ENCODE assay signal across 20 mouse cellular contexts in the genomic region with DNA sequence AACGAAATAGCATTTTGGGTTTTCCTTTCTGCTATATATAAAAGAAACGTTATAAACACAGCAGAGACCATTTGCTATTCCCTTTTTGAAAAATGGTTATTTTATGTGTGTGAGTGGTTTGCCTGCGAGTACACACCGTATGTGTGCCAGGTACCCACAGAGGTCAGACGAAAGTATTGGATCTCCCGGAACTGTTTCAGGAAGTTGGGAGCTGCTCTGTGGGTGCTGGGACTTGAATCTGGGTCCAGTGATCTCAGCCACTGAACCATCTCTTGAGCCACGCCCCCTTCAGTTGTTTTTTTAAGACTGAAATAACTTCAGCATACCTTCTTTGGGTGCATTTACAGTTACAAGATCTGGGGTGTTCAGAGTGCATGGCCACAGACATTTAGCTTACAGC. TPM values are rescaled to one million over a fixed set of nuclear protein-coding genes. Genes with fewer than 3 reads are reported as not detected.
DNase-seq lines count a peak whose midpoint lies in the region; ATAC-seq and TF ChIP-seq lines count a peak whose summit lies in the region.
"Had no signal": no experiment of that assay in that cellular context is flagged by ENCODE, and none has a peak within 500 bp of the region (broad histone marks: within the 10 kb centered on the region; RNA-seq: fewer than 3 reads in every experiment).

No protein-coding gene starts in this region.

- H3K9me3 ChIP-seq in hindbrain, postnatal 0 days (ENCODE audit: low read length) = no peaks in the 10 kb centered on the region
- H3K9me3 ChIP-seq in hindbrain, embryonic 12.5 days (replicated peaks) = no peaks in the 10 kb centered on the region
- no peaks in the 10 kb centered on the region for H3K9me3 ChIP-seq in lung, embryonic 14.5 days (ENCODE audit: low read depth, low read length)
- H3K9me3 ChIP-seq in stomach, embryonic 14.5 days (ENCODE audit: control insufficient read depth, low read depth, low read length) = no peaks in the 10 kb centered on the region
- H3K9me3 ChIP-seq: embryonic facial prominence, embryonic 15.5 days; forebrain, embryonic 12.5 days; liver, embryonic 12.5 days; midbrain, embryonic 10.5 days; stomach, embryonic 15.5 days had no signal

- ATAC-seq in hindbrain, postnatal 0 days = no peak
- ATAC-seq in hindbrain, embryonic 12.5 days (ENCODE audit: low FRiP score) = no peak
- no peak for ATAC-seq in lung, embryonic 14.5 days (ENCODE audit: insufficient read depth)
- no peak for ATAC-seq in stomach, embryonic 14.5 days (ENCODE audit: insufficient number of reproducible peaks, insufficient read depth, low FRiP score, low read depth)
- ATAC-seq: liver, embryonic 12.5 days had no signal

- no peak overlapping the region for H3K4me3 ChIP-seq in hindbrain, postnatal 0 days (ENCODE audit: low read length)
- H3K4me3 ChIP-seq in hindbrain, embryonic 12.5 days = no peak overlapping the region
- no peak overlapping the region for H3K4me3 ChIP-seq in lung, embryonic 14.5 days (ENCODE audit: low read depth, low read length)
- H3K4me3 ChIP-seq in stomach, embryonic 14.5 days (ENCODE audit: low read depth, low read length) = peak overlapping the region; percentile 19; the same call in 1 of the 2 replicates
- H3K4me3 ChIP-seq: forebrain, embryonic 12.5 days had no signal

- H3K4me2 ChIP-seq in hindbrain, postnatal 0 days (ENCODE audit: low read depth, low read length) = peak overlapping the region; percentile 49; the same call in 1 of the 2 replicates
- H3K4me2 ChIP-seq in hindbrain, embryonic 12.5 days (replicated peaks) = no peak overlapping the region
- H3K4me2 ChIP-seq in lung, embryonic 14.5 days = peak overlapping the region; percentile 68
- no peak overlapping the region for H3K4me2 ChIP-seq in stomach, embryonic 14.5 days (replicated peaks; ENCODE audit: low read depth, low read length)

- H3K27me3 ChIP-seq in hindbrain, postnatal 0 days (ENCODE audit: insufficient read depth, low read length) = no peaks in the 10 kb centered on the region
- H3K27me3 ChIP-seq in hindbrain, embryonic 12.5 days = no peaks in the 10 kb centered on the region
- H3K27me3 ChIP-seq in lung, embryonic 14.5 days (ENCODE audit: insufficient read depth, low read length) = no peaks in the 10 kb centered on the region
- H3K27me3 ChIP-seq in stomach, embryonic 14.5 days (ENCODE audit: control insufficient read depth, insufficient read depth, low read length) = no peaks in the 10 kb centered on the region
- H3K27me3 ChIP-seq: CH12.LX; embryonic facial prominence, embryonic 15.5 days; forebrain, embryonic 12.5 days; liver, embryonic 12.5 days; stomach, embryonic 15.5 days had no signal

- 77% methylated on average over 7 of the region's 7 CpGs for WGBS in hindbrain, postnatal 0 days
- WGBS in hindbrain, embryonic 12.5 days = 81% methylated on average over 7 of the region's 7 CpGs
- WGBS in lung, embryonic 14.5 days = 64% methylated on average over 7 of the region's 7 CpGs
- 65% methylated on average over 7 of the region's 7 CpGs for WGBS in stomach, embryonic 14.5 days

- peak; percentile 32 for DNase-seq in adrenal gland, postnatal 10 days
- no peak for DNase-seq in adrenal gland, postnatal 4 days (ENCODE audit: low spot score in 2 of 2)
- DNase-seq in hindbrain, postnatal 0 days (ENCODE audit: low spot score) = no peak
- no peak for DNase-seq in lung, embryonic 14.5 days
- DNase-seq in lung, postnatal 10 days = no peak
- no peak for DNase-seq in thymus, postnatal 4 days
- DNase-seq: cerebellum, adult 18-20 months; right cerebral cortex, adult 18-20 months; thymus, postnatal 25 days had no signal

- no peaks in the 10 kb centered on the region for H3K36me3 ChIP-seq in hindbrain, postnatal 0 days (ENCODE audit: insufficient read depth, low read length)
- no peaks in the 10 kb centered on the region for H3K36me3 ChIP-seq in hindbrain, embryonic 12.5 days
- no peaks in the 10 kb centered on the region for H3K36me3 ChIP-seq in lung, embryonic 14.5 days (ENCODE audit: insufficient read depth)
- no peaks in the 10 kb centered on the region for H3K36me3 ChIP-seq in stomach, embryonic 14.5 days (ENCODE audit: control insufficient read depth, insufficient read depth, low read length)
- H3K36me3 ChIP-seq: embryonic facial prominence, embryonic 15.5 days; forebrain, embryonic 12.5 days; liver, embryonic 12.5 days; midbrain, embryonic 10.5 days; stomach, embryonic 15.5 days had no signal

- H3K4me1 ChIP-seq in hindbrain, postnatal 0 days (ENCODE audit: insufficient read depth, low read length) = 0 out of 2 replicates have a peak, but pooled peaks cover 3% of the 10 kb centered on the region
- H3K4me1 ChIP-seq in hindbrain, embryonic 12.5 days = no peaks in the 10 kb centered on the region
- peaks cover 3% of the 10 kb centered on the region; the same call in 1 of the 2 replicates for H3K4me1 ChIP-seq in lung, embryonic 14.5 days (ENCODE audit: insufficient read depth)
- peaks cover 3% of the 10 kb centered on the region; the same call in 1 of the 2 replicates for H3K4me1 ChIP-seq in stomach, embryonic 14.5 days (ENCODE audit: control insufficient read depth, insufficient read depth, low read length)
- H3K4me1 ChIP-seq: liver, embryonic 12.5 days; stomach, embryonic 15.5 days had no signal

- no peak for TF ChIP-seq CTCF in hindbrain, postnatal 0 days (IDR thresholded peaks at IDR 0.05; ENCODE audit: low read depth)
- no peak for TF ChIP-seq CTCF in lung, embryonic 14.5 days (IDR thresholded peaks at IDR 0.05; ENCODE audit: low read depth)

- no peak overlapping the region for H3K27ac ChIP-seq in hindbrain, postnatal 0 days
- H3K27ac ChIP-seq in hindbrain, embryonic 12.5 days = no peak overlapping the region
- no peak overlapping the region for H3K27ac ChIP-seq in lung, embryonic 14.5 days (ENCODE audit: low read depth)
- no peak overlapping the region for H3K27ac ChIP-seq in stomach, embryonic 14.5 days (ENCODE audit: low read length)
- H3K27ac ChIP-seq: embryonic facial prominence, embryonic 15.5 days; forebrain, embryonic 12.5 days; liver, embryonic 12.5 days; midbrain, embryonic 10.5 days; stomach, embryonic 15.5 days had no signal

- H3K9ac ChIP-seq in hindbrain, postnatal 0 days (replicated peaks; ENCODE audit: low read length) = no peak overlapping the region
- no peak overlapping the region for H3K9ac ChIP-seq in hindbrain, embryonic 12.5 days
- H3K9ac ChIP-seq in lung, embryonic 14.5 days = no peak overlapping the region
- H3K9ac ChIP-seq in stomach, embryonic 14.5 days (replicated peaks; ENCODE audit: low read depth, low read length) = no peak overlapping the region
- H3K9ac ChIP-seq: embryonic facial prominence, embryonic 15.5 days; forebrain, embryonic 12.5 days; liver, embryonic 12.5 days; stomach, embryonic 15.5 days had no signal

RNA-seq across cellular contexts. Expression of a gene that starts 0.9 kb away (rescaled TPM):
- 10 to 100 TPM; 23.2 to 27.0 TPM for total RNA-seq in adrenal gland, postnatal 10 days (2021)
- total RNA-seq in adrenal gland, postnatal 4 days (2021) = 10 to 100 TPM; 50.0 to 52.2 TPM
- total RNA-seq in hindbrain, postnatal 0 days (2014; rRNA removed) = 0.89 TPM in 1 of 2 replicates, not detected in the other
- 0.73 and 1.1 TPM in 2 replicates for polyA plus RNA-seq in hindbrain, postnatal 0 days (2015; fragmentation: Nextera tagmentation; extraction: Ambion mirVana)
- 1.3 and 1.6 TPM in 2 replicates for polyA plus RNA-seq in hindbrain, embryonic 12.5 days (2016; fragmentation: Nextera tagmentation; extraction: Ambion mirVana)
- 1.7 and 1.8 TPM in 2 replicates for polyA plus RNA-seq in lung, embryonic 14.5 days (2014; fragmentation: Nextera tagmentation; extraction: Ambion mirVana)
- polyA plus RNA-seq in stomach, embryonic 14.5 days (2014; fragmentation: Nextera tagmentation; extraction: Ambion mirVana) = 1.9 and 2.5 TPM in 2 replicates
- total RNA-seq: CH12.LX; common myeloid progenitor, adult 5-6 weeks had no signal

RNA-seq across cellular contexts. Expression of a gene that starts 24.8 kb away (rescaled TPM):
- not detected for total RNA-seq in adrenal gland, postnatal 10 days (2021)
- total RNA-seq in adrenal gland, postnatal 4 days (2021) = not detected
- total RNA-seq in hindbrain, postnatal 0 days (2014; rRNA removed) = not detected in 2 replicates
- not detected in 2 replicates for polyA plus RNA-seq in hindbrain, postnatal 0 days (2015; fragmentation: Nextera tagmentation; extraction: Ambion mirVana)
- polyA plus RNA-seq in hindbrain, embryonic 12.5 days (2016; fragmentation: Nextera tagmentation; extraction: Ambion mirVana) = not detected in 2 replicates
- not detected in 2 replicates for polyA plus RNA-seq in lung, embryonic 14.5 days (2014; fragmentation: Nextera tagmentation; extraction: Ambion mirVana)
- polyA plus RNA-seq in stomach, embryonic 14.5 days (2014; fragmentation: Nextera tagmentation; extraction: Ambion mirVana) = not detected in 2 replicates
- total RNA-seq: CH12.LX; common myeloid progenitor, adult 5-6 weeks; gastrocnemius, postnatal 4 days; heart, postnatal 25 days had no signal
- polyA plus RNA-seq: embryonic facial prominence, embryonic 15.5 days; forebrain, embryonic 12.5 days; liver, embryonic 12.5 days; midbrain, embryonic 10.5 days; stomach, embryonic 15.5 days had no signal

RNA-seq across cellular contexts. Expression of a gene that starts 43.0 kb away (rescaled TPM):
- not detected for total RNA-seq in adrenal gland, postnatal 10 days (2021)
- total RNA-seq in adrenal gland, postnatal 4 days (2021) = not detected
- total RNA-seq in hindbrain, postnatal 0 days (2014; rRNA removed) = not detected in 2 replicates
- polyA plus RNA-seq in hindbrain, postnatal 0 days (2015; fragmentation: Nextera tagmentation; extraction: Ambion mirVana) = 0.33 TPM in 1 of 2 replicates, not detected in the other
- polyA plus RNA-seq in hindbrain, embryonic 12.5 days (2016; fragmentation: Nextera tagmentation; extraction: Ambion mirVana) = not detected in 2 replicates
- polyA plus RNA-seq in lung, embryonic 14.5 days (2014; fragmentation: Nextera tagmentation; extraction: Ambion mirVana) = not detected in 2 replicates
- not detected in 2 replicates for polyA plus RNA-seq in stomach, embryonic 14.5 days (2014; fragmentation: Nextera tagmentation; extraction: Ambion mirVana)
- total RNA-seq: CH12.LX; common myeloid progenitor, adult 5-6 weeks; gastrocnemius, postnatal 4 days; heart, postnatal 25 days had no signal
- polyA plus RNA-seq: forebrain, embryonic 12.5 days; liver, embryonic 12.5 days; midbrain, embryonic 10.5 days; stomach, embryonic 15.5 days had no signal

RNA-seq across cellular contexts. Expression of a gene that starts 44.1 kb away (rescaled TPM):
- 10 to 100 TPM; 23.1 to 37.7 TPM for total RNA-seq in adrenal gland, postnatal 10 days (2021)
- 10 to 100 TPM; 17.1 to 24.1 TPM for total RNA-seq in adrenal gland, postnatal 4 days (2021)
- total RNA-seq in hindbrain, postnatal 0 days (2014; rRNA removed) = 0.11 and 0.16 TPM in 2 replicates
- polyA plus RNA-seq in hindbrain, postnatal 0 days (2015; fragmentation: Nextera tagmentation; extraction: Ambion mirVana) = 0.10 TPM in 1 of 2 replicates, not detected in the other
- polyA plus RNA-seq in hindbrain, embryonic 12.5 days (2016; fragmentation: Nextera tagmentation; extraction: Ambion mirVana) = not detected in 2 replicates
- polyA plus RNA-seq in lung, embryonic 14.5 days (2014; fragmentation: Nextera tagmentation; extraction: Ambion mirVana) = not detected in 2 replicates
- polyA plus RNA-seq in stomach, embryonic 14.5 days (2014; fragmentation: Nextera tagmentation; extraction: Ambion mirVana) = 0.27 TPM in 1 of 2 replicates, not detected in the other
- total RNA-seq: CH12.LX; common myeloid progenitor, adult 5-6 weeks; heart, postnatal 25 days had no signal
- polyA plus RNA-seq: forebrain, embryonic 12.5 days; liver, embryonic 12.5 days; midbrain, embryonic 10.5 days had no signal

RNA-seq across cellular contexts. Expression of a gene that starts 54.0 kb away (rescaled TPM):
- not detected for total RNA-seq in adrenal gland, postnatal 10 days (2021)
- total RNA-seq in adrenal gland, postnatal 4 days (2021) = not detected
- 0.21 TPM in 1 of 2 replicates, not detected in the other for total RNA-seq in hindbrain, postnatal 0 days (2014; rRNA removed)
- not detected in 2 replicates for polyA plus RNA-seq in hindbrain, postnatal 0 days (2015; fragmentation: Nextera tagmentation; extraction: Ambion mirVana)
- not detected in 2 replicates for polyA plus RNA-seq in hindbrain, embryonic 12.5 days (2016; fragmentation: Nextera tagmentation; extraction: Ambion mirVana)
- not detected in 2 replicates for polyA plus RNA-seq in lung, embryonic 14.5 days (2014; fragmentation: Nextera tagmentation; extraction: Ambion mirVana)
- not detected in 2 replicates for polyA plus RNA-seq in stomach, embryonic 14.5 days (2014; fragmentation: Nextera tagmentation; extraction: Ambion mirVana)
- total RNA-seq: CH12.LX; common myeloid progenitor, adult 5-6 weeks; gastrocnemius, postnatal 4 days; heart, postnatal 25 days had no signal
- polyA plus RNA-seq: embryonic facial prominence, embryonic 15.5 days; forebrain, embryonic 12.5 days; liver, embryonic 12.5 days; midbrain, embryonic 10.5 days; stomach, embryonic 15.5 days had no signal

Comparison
In these comparisons a context has a peak if more than half of its experiments do, and no peak if none do; other contexts are left out.
1. H3K4me2 ChIP-seq: peak in hindbrain, postnatal 0 days (single experiment) and lung, embryonic 14.5 days (single experiment); none in hindbrain, embryonic 12.5 days (single experiment) and stomach, embryonic 14.5 days (single experiment).